Mouse (Mus musculus): ENCODE measurements around the gene Jam2. TPM values are rescaled to one million over a fixed set of nuclear protein-coding genes. Genes with fewer than 3 reads are reported as not detected.

Gene Jam2
- polyA plus RNA-seq, 1 experiment from 2014 or later: 44.1 TPM

DNA sequence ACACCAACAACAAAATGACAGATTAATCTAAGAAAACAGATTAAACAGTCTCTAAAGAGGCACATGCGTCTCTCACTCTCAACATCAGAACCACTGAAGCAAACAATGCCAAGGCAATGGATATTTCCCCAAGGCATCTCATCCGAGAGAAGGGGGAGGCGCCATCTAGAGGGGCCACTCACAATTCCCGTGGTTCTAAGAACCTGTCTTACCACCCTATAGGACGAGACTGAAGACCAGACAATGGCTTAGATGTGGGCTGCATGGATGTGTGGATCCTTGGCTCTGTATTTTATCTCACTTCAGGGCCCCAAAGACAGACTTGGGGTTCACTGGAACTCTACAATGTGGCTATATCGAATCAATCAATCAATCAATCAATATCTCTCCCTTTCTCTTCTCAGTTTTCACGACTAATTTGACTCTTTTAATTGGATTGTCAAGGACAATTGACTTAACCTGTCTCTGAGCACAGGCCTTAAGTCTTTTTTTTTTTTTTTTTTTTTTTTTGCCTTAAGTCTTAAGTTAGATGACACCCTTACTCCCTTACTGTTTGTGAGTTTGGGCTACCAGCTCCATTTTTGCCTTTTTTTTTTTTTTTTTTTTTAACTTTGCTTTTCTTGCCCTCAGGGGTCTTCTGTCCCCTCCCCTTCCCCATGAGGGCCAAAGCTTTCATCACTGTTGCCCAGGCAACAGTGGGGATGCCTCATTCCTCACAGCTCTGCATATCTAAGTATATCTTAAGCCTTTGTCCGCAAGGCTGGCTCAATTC lies 1.2 kb upstream of the Jam2 start:
- Histone ChIP-seq H3K9ac (replicated peaks) (peak overlapping the region; percentile 85; the same call in 1 of the 2 replicates), H3K4me2 (replicated peaks) (peak overlapping the region; percentile 87), H3K4me1 (replicated peaks) (peaks cover 32% of the 10 kb centered on the region), H3K4me3 (replicated peaks) (peak overlapping the region; percentile 77), H3K27me3 (no peaks in the 10 kb centered on the region), H3K36me3 (no peaks in the 10 kb centered on the region), H3K27ac (peak overlapping the region; percentile 97), H3K9me3 (no peaks in the 10 kb centered on the region)
- 8% methylated on average over 8 of the region's 8 CpGs for WGBS
- ATAC-seq: peak; percentile 51

DNA sequence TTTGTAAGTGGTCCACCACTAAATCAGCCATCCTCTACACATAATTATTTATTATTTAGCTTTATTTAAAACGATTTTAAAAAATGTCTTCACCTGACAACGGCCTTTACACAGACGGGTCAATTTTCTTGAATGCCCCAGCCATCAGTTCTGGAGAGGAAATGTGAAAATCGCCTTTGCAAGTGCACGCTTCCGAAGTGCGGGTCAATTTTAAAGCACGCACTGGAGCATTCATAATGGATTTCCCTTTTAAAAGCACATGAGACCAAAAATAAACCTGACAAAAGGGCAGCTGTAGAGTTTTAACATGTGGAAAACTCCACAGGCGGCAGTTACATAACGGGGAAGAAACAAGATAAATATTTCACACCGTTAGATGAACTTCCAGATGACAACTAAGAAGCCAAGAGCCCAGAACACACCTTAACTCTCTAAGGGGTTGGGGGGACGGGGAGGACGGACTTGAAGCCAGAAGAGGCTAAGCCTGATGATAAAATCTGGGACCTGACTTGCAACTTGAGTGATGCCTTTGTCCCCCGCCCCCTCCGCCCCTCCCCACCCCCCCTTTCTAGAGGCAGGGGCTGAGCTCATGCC lies 558 bp upstream of the Jam2 start:
- under 1% methylated on average over 15 of the region's 15 CpGs for WGBS
- peak; percentile 35 for ATAC-seq
- no peaks in the 10 kb centered on the region for H3K9me3 ChIP-seq

DNA sequence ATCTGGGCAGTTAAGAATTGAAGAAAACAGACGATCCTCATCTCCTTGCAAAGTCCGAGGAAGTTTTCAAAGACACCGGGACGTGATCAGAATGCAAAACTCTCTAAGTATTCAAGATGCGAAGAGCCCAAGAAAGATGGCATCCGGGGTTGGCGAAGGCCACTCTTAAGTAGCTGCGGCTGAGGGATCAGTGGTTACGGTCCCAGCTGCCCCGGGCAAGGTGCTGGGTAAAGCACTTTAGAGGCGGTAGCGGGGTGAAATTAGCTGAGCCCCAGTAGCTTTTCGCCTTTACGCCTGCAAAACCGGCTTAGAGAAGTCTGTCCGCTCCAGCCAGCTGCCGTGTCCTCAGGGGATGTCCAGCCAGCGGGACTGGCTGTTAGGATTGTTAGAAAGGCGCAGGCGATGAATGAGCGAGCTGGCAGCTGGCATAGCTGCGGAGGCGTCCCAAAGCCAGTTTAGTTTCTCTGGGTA lies 873 bp downstream of the Jam2 start:
- peak overlapping the region; percentile 87 for H3K4me2 ChIP-seq (replicated peaks)
- H3K9me3 ChIP-seq: no peaks in the 10 kb centered on the region
- peak overlapping the region; percentile 85 for H3K9ac ChIP-seq (replicated peaks)
- peaks cover 17% of the 10 kb centered on the region for H3K36me3 ChIP-seq
- H3K27me3 ChIP-seq: no peaks in the 10 kb centered on the region
- ATAC-seq: peak; percentile 49
- WGBS: under 1% methylated on average over 23 of the region's 23 CpGs
- H3K4me3 ChIP-seq (replicated peaks): peak overlapping the region; percentile 77
- peaks cover 33% of the 10 kb centered on the region for H3K4me1 ChIP-seq (replicated peaks)
- H3K27ac ChIP-seq: peak overlapping the region; percentile 97

More for the DNA sequence above, 558 bp upstream of the Jam2 start:
- Histone ChIP-seq H3K36me3 (peaks cover 3% of the 10 kb centered on the region), H3K4me2 (replicated peaks) (peak overlapping the region; percentile 87), H3K4me3 (replicated peaks) (peak overlapping the region; percentile 77), H3K4me1 (replicated peaks) (peaks cover 32% of the 10 kb centered on the region), H3K9ac (replicated peaks) (peak overlapping the region; percentile 85), H3K27me3 (no peaks in the 10 kb centered on the region), H3K27ac (peak overlapping the region; percentile 97)

DNA sequence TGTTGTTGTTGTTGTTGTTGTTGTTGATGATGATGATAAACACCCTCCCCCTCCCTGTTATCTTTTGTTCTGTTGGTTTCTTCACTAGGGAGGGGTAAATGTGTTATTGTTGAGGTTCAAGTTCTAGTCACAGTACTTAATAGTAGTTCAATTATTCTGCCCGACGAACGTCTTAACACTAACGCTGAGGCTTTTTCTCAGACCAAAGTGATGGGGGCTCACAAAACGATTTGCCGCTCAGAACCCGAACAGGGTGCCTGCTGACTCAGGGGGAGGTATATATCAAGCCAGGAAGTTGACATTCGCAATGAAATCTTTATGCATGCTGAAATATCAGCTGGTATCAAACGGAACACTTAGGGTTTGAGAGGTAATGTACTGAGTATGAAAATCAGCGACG lies 1.4 kb downstream of the Jam2 start:
- H3K36me3 ChIP-seq: peaks cover 21% of the 10 kb centered on the region
- H3K27ac ChIP-seq: peak overlapping the region; percentile 97
- peak overlapping the region; percentile 77 for H3K4me3 ChIP-seq (replicated peaks)
- peak overlapping the region; percentile 85 for H3K9ac ChIP-seq (replicated peaks)
- peak overlapping the region; percentile 87 for H3K4me2 ChIP-seq (replicated peaks)
- no peak for ATAC-seq
- H3K27me3 ChIP-seq: no peaks in the 10 kb centered on the region
- no peaks in the 10 kb centered on the region for H3K9me3 ChIP-seq
- H3K4me1 ChIP-seq (replicated peaks): peaks cover 34% of the 10 kb centered on the region
- WGBS: 14% methylated on average over 11 of the region's 11 CpGs

DNA sequence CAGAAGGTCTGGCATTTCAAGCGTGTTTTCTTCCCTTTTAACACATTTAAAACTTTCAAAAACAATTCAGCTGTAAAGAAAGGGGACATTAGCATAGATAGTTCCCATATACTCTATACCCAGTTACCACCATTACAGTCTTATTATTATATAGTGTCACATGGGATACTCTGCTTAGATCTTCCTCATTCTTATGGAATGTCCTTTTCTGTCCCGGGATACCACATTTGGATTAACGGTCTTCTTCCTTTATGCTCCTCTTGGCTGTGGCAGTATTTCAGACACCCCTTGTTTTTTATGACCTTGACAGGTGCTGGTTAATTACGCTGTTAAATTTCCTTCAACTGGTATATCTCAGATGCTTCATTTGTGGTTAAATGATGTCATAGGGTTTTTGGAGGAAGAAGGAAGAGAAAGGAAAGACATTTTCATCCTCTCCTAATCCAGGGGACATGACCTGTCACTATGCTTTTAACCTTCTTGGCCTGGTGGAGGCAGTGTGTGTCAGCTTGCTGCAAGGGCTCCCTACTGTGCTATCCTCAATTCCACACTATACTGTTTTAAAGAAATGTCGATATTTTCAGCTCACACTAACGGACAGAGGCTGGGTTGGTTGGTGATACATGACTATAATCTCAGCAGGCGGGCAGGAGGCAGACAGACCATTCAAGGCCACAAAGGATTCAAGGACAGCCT lies 2.3 kb downstream of the Jam2 start:
- H3K27ac ChIP-seq: no peak overlapping the region
- H3K36me3 ChIP-seq: peaks cover 21% of the 10 kb centered on the region
- ATAC-seq: no peak
- H3K4me2 ChIP-seq (replicated peaks): peak overlapping the region; percentile 87
- peaks cover 37% of the 10 kb centered on the region for H3K4me1 ChIP-seq (replicated peaks)
- WGBS: 39% methylated on average over 7 of the region's 7 CpGs
- no peaks in the 10 kb centered on the region for H3K9me3 ChIP-seq
- no peak overlapping the region; the same call in none of the 2 replicates for H3K9ac ChIP-seq (replicated peaks)
- H3K4me3 ChIP-seq (replicated peaks): peak overlapping the region; percentile 77
- H3K27me3 ChIP-seq: no peaks in the 10 kb centered on the region

DNA sequence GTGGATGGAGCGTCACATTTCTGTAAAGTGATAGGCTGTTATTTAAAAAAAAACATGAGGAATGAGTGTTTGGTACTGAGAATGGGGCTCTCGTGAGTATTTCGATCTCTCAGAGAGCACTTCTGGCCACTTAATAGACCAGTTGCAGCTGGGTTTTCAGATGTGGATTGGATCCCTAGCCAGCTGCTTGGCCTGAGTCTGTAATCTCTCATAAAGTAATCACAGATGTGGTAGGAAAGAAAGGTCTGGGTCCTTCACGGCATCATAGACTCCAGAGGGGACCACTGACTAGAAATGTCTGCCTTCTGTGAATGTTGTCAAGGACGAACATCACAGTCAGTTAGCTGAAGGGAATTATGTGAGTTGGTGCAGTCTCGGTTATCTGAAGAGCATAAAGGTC lies 4.5 kb downstream of the Jam2 start:
- 93% methylated on average over 6 of the region's 6 CpGs for WGBS

DNA sequence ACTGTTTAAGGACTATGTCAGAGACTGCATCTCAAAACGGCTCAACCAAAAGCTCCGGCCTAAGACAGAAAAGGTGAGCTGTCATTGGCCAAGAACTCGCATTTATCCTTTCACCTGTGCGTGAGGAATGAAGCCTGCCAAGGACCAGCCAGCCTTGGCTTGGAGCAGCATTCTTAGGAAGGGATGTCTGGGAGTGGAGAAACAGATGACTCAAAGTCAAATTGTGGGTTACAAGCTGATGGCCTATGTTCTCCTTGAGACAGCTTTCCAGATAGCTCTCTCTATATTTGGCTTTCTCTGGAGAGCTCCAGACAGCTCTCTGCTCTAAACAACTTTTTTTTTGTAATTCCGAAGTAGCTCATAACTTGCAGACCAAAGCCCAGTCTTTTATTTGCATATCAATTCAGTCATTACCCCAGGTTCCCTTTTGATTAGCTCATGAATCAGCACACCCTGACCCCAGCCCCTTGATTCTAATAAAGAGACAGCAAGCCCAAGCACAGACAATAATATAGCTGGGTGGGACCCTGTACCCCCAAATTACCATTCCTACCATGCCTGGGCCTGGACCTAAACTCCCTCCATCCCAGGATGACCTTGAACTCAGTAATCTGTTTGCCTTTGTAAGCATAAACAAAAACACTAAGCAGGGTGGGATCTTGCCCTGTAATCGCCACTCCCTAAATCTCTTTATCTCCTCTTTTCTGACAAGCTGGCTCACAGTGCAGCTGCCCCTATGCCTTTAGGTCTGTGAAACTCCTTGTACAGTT lies 5.1 kb downstream of the Jam2 start:
- Histone ChIP-seq H3K4me1 (replicated peaks) (peaks cover 27% of the 10 kb centered on the region), H3K36me3 (peaks cover 21% of the 10 kb centered on the region), H3K27me3 (no peaks in the 10 kb centered on the region), H3K9ac (replicated peaks) (no peak overlapping the region), H3K27ac (no peak overlapping the region), H3K4me3 (replicated peaks) (no peak overlapping the region), H3K4me2 (replicated peaks) (no peak overlapping the region), H3K9me3 (no peaks in the 10 kb centered on the region)
- WGBS: 89% methylated on average over 6 of the region's 6 CpGs
- ATAC-seq: no peak

More for the DNA sequence above, 4.5 kb downstream of the Jam2 start:
- peaks cover 27% of the 10 kb centered on the region for H3K4me1 ChIP-seq (replicated peaks)
- ATAC-seq: no peak
- no peak overlapping the region for H3K9ac ChIP-seq (replicated peaks)
- no peak overlapping the region for H3K4me2 ChIP-seq (replicated peaks)
- H3K9me3 ChIP-seq: no peaks in the 10 kb centered on the region
- peaks cover 21% of the 10 kb centered on the region for H3K36me3 ChIP-seq
- H3K27me3 ChIP-seq: no peaks in the 10 kb centered on the region
- no peak overlapping the region for H3K4me3 ChIP-seq (replicated peaks)
- H3K27ac ChIP-seq: no peak overlapping the region

DNA sequence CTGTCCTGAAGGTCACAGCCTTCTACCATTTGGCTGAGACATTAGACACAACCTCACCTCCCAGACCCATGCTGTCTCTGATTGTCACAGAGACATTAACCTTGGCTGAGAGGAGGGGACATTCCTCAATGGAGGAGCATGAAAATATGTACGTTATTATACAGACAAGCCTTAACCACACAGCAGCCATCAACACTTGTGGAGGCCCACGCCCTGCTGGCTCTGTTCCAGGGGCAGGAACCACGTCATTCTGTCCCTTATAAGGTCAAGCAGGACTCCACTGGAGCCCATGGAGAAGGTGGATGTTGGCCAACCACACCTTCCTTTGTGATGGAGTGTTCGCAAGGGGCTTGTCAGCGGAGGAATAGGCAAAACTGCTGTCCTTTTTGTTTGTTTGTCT lies 5.8 kb downstream of the Jam2 start:
- peaks cover 21% of the 10 kb centered on the region for H3K36me3 ChIP-seq
- H3K27me3 ChIP-seq: no peaks in the 10 kb centered on the region
- no peak overlapping the region for H3K27ac ChIP-seq
- H3K4me2 ChIP-seq (replicated peaks): no peak overlapping the region
- 93% methylated on average over 5 of the region's 5 CpGs for WGBS
- H3K4me1 ChIP-seq (replicated peaks): peaks cover 32% of the 10 kb centered on the region
- no peaks in the 10 kb centered on the region for H3K9me3 ChIP-seq
- H3K4me3 ChIP-seq (replicated peaks): no peak overlapping the region
- no peak for ATAC-seq
- H3K9ac ChIP-seq (replicated peaks): no peak overlapping the region

DNA sequence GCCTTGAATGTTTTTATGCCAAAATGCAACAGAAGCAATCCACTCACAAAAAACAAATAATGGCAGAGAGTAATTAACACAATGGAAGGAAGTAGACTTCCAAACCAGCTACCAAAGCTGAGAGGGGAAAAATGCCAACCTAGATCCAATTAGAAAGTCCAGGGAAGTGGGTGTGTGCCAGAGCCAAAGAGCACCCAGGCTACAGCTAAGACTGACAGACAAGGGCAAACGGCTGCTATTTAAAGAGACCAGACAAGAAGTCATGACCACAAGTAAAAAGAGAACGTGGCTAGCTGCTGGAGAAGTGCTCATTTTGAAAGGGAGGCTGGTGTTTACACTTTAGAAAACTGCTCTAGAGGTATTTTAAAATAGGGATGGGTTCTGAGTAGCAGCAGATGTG lies 9.4 kb downstream of the Jam2 start:
- no peak for ATAC-seq
- Histone ChIP-seq H3K36me3 (peaks cover 27% of the 10 kb centered on the region), H3K27me3 (no peaks in the 10 kb centered on the region), H3K4me1 (replicated peaks) (peaks cover 15% of the 10 kb centered on the region), H3K4me2 (replicated peaks) (no peak overlapping the region), H3K27ac (no peak overlapping the region), H3K4me3 (replicated peaks) (no peak overlapping the region), H3K9ac (replicated peaks) (no peak overlapping the region), H3K9me3 (no peaks in the 10 kb centered on the region)
- 52% methylated on average over 2 of the region's 2 CpGs for WGBS

DNA sequence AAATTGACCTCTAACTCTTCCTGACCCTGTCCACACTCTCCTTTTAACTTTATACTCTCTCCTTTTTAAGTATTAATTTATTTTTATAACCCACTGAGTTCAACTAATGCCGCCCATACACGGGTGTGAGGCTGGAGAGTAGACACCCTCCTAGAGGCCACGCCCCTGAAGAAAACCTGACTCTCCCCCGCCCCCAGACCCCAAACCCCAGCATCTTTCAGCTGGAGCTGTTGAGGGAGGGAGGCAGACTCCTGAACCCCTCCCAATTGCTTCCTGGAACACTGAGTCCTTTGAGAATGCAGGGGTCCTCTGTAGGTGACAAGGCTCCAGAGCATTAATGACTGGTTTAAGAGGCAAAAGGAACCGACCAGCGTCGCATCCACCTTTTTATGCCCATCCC lies 11.0 kb downstream of the Jam2 start:
- peak; percentile 66 for ATAC-seq
- WGBS: 12% methylated on average over 7 of the region's 7 CpGs
- H3K4me1 ChIP-seq (replicated peaks): peaks cover 13% of the 10 kb centered on the region
- no peaks in the 10 kb centered on the region for H3K27me3 ChIP-seq
- H3K4me2 ChIP-seq (replicated peaks): 0 out of 2 replicates have a peak overlapping the region, but pooled peaks have one; percentile 6
- no peaks in the 10 kb centered on the region for H3K9me3 ChIP-seq
- no peak overlapping the region for H3K9ac ChIP-seq (replicated peaks)
- peaks cover 16% of the 10 kb centered on the region for H3K36me3 ChIP-seq
- H3K4me3 ChIP-seq (replicated peaks): no peak overlapping the region
- H3K27ac ChIP-seq: no peak overlapping the region

DNA sequence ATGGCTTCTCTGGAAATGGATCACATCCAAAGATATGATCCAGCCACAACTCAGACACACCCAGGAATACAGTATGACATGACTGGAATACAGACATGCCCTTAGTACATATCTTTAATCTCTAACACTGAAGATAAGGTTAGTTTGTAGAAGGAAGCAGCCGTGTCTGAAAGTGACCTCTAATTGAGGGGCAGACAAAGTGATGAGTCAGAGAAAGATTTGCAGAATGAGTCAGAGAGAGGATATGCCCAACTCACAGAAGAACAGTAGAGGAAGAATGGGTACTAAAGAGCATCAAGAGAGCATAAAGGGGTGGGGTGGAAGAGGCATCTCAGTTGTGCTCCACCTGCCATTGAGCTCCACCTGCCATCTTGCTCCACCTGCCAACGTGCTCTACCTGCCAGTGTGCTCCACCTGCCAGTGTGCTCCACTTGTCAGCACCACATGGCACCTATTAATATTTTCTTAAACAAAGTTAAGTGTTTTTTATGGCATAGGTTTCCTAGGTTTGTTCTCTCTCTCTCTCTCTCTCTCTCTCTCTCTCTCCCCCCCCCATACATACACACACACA lies 16.8 kb downstream of the Jam2 start:
- WGBS: 92% methylated on average over 2 of the region's 2 CpGs
- H3K4me1 ChIP-seq (replicated peaks): no peaks in the 10 kb centered on the region
- no peak overlapping the region for H3K27ac ChIP-seq
- H3K9ac ChIP-seq (replicated peaks): no peak overlapping the region
- no peak overlapping the region for H3K4me3 ChIP-seq (replicated peaks)
- no peak for ATAC-seq
- no peaks in the 10 kb centered on the region for H3K27me3 ChIP-seq
- no peaks in the 10 kb centered on the region for H3K9me3 ChIP-seq
- H3K4me2 ChIP-seq (replicated peaks): no peak overlapping the region
- H3K36me3 ChIP-seq: peaks cover 20% of the 10 kb centered on the region
